Mouse (Mus musculus): ENCODE data around the gene Zfp827.

GRCm38 (mm10) chr8:79222106-79222751, 194.0 kb downstream of the Zfp827 start:
- TF ChIP-seq CTCF (IDR thresholded peaks at IDR 0.05; ENCODE audit: insufficient read depth, low read depth, low read length), result no peak
- no peak for TF ChIP-seq POLR2A (IDR thresholded peaks at IDR 0.05; ENCODE audit: insufficient read depth, low read depth, low read length)
